Mouse (Mus musculus): ENCODE measurements around the gene Tnp1.

DNA sequence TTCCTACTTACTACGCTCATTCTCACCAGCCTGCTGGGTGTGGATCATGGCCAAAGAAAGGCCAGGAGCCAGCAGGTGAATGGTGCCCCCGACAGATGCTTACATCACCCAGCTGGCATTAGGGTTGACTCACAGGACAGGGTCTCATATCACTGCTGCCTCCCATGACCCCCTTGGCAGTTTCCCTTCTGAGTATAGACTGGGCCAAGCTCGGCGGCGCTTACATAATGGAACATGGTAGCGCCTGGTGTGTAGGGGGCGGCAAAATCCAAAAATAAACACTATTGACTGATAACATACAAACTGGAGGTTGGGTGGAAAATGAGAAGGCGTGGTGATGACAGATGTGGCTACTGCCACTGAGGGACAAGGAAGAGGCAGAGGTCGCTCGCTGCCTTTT lies 28.0 kb upstream of the Tnp1 start:
- TF ChIP-seq CTCF (IDR thresholded peaks at IDR 0.05; ENCODE audit: low read depth, low read length) (no peak), POLR2A (IDR thresholded peaks at IDR 0.05; ENCODE audit: insufficient read depth, low read length) (no peak), EP300 (IDR thresholded peaks at IDR 0.05; ENCODE audit: insufficient read depth, low read depth, low read length) (no peak)
